Mouse (Mus musculus): ENCODE results near the gene Tmem158. TPM values are rescaled to one million over a fixed set of nuclear protein-coding genes. Genes with fewer than 3 reads are reported as not detected.

The Tmem158 gene
- polyA plus RNA-seq (2014; fragmentation: Nextera tagmentation; extraction: Ambion mirVana) = 4.6 and 7.0 TPM in 2 replicates

DNA sequence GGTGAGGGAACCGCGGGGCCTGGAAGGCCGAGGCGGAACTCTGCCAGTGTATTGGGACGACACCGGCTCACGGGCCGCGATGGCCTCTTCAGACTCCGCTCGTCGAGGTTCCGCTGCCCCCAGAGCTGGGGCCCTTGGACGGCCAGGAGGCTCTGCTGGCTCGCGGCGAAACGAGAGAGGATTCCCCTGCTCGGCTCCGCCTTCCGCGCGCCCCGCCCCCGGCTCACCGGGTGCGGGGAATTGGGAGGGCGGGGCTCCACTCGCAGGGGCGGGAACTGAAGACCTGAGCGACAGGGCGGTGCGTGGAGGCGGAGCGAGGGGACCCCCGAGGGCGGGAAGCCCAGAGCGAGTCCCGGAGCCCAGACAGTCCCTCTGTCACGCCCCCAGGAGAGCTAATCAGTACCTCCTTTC is at the start of gene Tmem158:
Tmem158 (minus strand) TSS at position 154 of the 411 bp plus-strand sequence.
- H3K27ac ChIP-seq (ENCODE audit: low read depth, low read length) = peak within 1 kb of the TSS; percentile 32
- H3K9ac ChIP-seq (ENCODE audit: low read length) = peak within 1 kb of the TSS; percentile 73
- WGBS = 0% methylated on average over 19 of the region's 40 CpGs
- DNase-seq (ENCODE audit: low spot score, missing footprints) = peak; percentile 98
- peak within 1 kb of the TSS; percentile 92 for H3K4me2 ChIP-seq
- H3K4me3 ChIP-seq (ENCODE audit: low read depth, low read length) = peak within 1 kb of the TSS; percentile 53
- H3K4me1 ChIP-seq (ENCODE audit: control insufficient read depth, insufficient read depth, low read length) = peaks cover 2% of the 10 kb centered on the region
- H3K36me3 ChIP-seq (ENCODE audit: control insufficient read depth, insufficient read depth, low read length) = no peaks in the 10 kb centered on the region
- peak; percentile 90 for ATAC-seq (ENCODE audit: low FRiP score)
- no peaks in the 10 kb centered on the region for H3K9me3 ChIP-seq (ENCODE audit: control insufficient read depth, low read length)
- peaks cover 8% of the 10 kb centered on the region; the same call in 1 of the 2 replicates for H3K27me3 ChIP-seq (ENCODE audit: control insufficient read depth, insufficient read depth, low read length)

GRCm38 (mm10) chr9:123309685-123310365 is 49.3 kb upstream of the Tmem158 start:
- H3K36me3 ChIP-seq (ENCODE audit: control insufficient read depth, insufficient read depth, low read length) = no peaks in the 10 kb centered on the region
- no peaks in the 10 kb centered on the region for H3K27me3 ChIP-seq (ENCODE audit: control insufficient read depth, insufficient read depth, low read length)
- no peak overlapping the region for H3K4me2 ChIP-seq
- H3K4me1 ChIP-seq (ENCODE audit: control insufficient read depth, insufficient read depth, low read length) = no peaks in the 10 kb centered on the region
- no peak for ATAC-seq (ENCODE audit: low FRiP score)
- no peak overlapping the region for H3K4me3 ChIP-seq (ENCODE audit: low read depth, low read length)
- WGBS = 87% methylated on average over 2 of the region's 2 CpGs
- H3K9me3 ChIP-seq (ENCODE audit: control insufficient read depth, low read length) = no peaks in the 10 kb centered on the region
- no peak for DNase-seq (ENCODE audit: low spot score, missing footprints)
- no peak overlapping the region for H3K27ac ChIP-seq (ENCODE audit: low read depth, low read length)
- no peak overlapping the region for H3K9ac ChIP-seq (ENCODE audit: low read length)

- Histone ChIP-seq H3K27ac (ENCODE audit: low read depth, low read length) (no peak overlapping the region), H3K4me2 (no peak overlapping the region), H3K4me3 (ENCODE audit: low read depth, low read length) (no peak overlapping the region), H3K9ac (ENCODE audit: low read length) (no peak overlapping the region), H3K27me3 (ENCODE audit: control insufficient read depth, insufficient read depth, low read length) (no peaks in the 10 kb centered on the region), H3K9me3 (ENCODE audit: control insufficient read depth, low read length) (no peaks in the 10 kb centered on the region), H3K36me3 (ENCODE audit: control insufficient read depth, insufficient read depth, low read length) (no peaks in the 10 kb centered on the region), H3K4me1 (ENCODE audit: control insufficient read depth, insufficient read depth, low read length) (no peaks in the 10 kb centered on the region)
- 74% methylated on average over 5 of the region's 5 CpGs for WGBS
- ATAC-seq (ENCODE audit: low FRiP score) (no peak), DNase-seq (ENCODE audit: low spot score, missing footprints) (no peak)
Observed at GRCm38 (mm10) chr9:123309073-123309472, 48.5 kb upstream of the Tmem158 start.

- no peak overlapping the region for H3K4me3 ChIP-seq (ENCODE audit: low read depth, low read length)
- 91% methylated on average over 8 of the region's 8 CpGs for WGBS
- no peaks in the 10 kb centered on the region for H3K9me3 ChIP-seq (ENCODE audit: control insufficient read depth, low read length)
- no peak overlapping the region for H3K27ac ChIP-seq (ENCODE audit: low read depth, low read length)
- no peaks in the 10 kb centered on the region for H3K36me3 ChIP-seq (ENCODE audit: control insufficient read depth, insufficient read depth, low read length)
- ATAC-seq (ENCODE audit: low FRiP score) (no peak), DNase-seq (ENCODE audit: low spot score, missing footprints) (no peak)
- H3K9ac ChIP-seq (ENCODE audit: low read length) = no peak overlapping the region
- no peaks in the 10 kb centered on the region for H3K27me3 ChIP-seq (ENCODE audit: control insufficient read depth, insufficient read depth, low read length)
- H3K4me2 ChIP-seq = no peak overlapping the region
- no peaks in the 10 kb centered on the region for H3K4me1 ChIP-seq (ENCODE audit: control insufficient read depth, insufficient read depth, low read length)
Observed at GRCm38 (mm10) chr9:123304917-123305316, 44.4 kb upstream of the Tmem158 start.

DNA sequence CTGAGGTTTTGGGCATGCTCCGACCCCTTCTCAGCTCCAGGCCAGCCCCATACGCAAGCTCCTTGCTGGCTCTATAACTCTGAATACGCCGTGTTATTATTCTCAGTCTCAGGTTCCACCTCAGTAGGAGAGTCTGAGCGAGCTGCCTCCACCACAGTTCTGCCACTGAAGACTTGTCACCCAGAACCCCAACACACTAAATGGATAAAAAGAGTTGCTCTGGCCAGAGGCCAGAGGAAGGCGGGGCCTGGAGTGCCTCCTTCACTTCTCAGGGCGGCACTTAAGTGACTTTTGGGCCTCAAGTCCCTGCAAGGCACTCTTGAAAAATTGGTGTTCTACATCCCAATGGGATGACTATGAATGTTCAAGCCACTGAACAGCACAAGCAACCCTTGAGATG is 43.4 kb upstream of the Tmem158 start:
- DNase-seq (ENCODE audit: low spot score, missing footprints) = no peak
- Histone ChIP-seq H3K36me3 (ENCODE audit: control insufficient read depth, insufficient read depth, low read length) (no peaks in the 10 kb centered on the region), H3K27ac (ENCODE audit: low read depth, low read length) (no peak overlapping the region), H3K4me2 (no peak overlapping the region), H3K9ac (ENCODE audit: low read length) (no peak overlapping the region), H3K9me3 (ENCODE audit: control insufficient read depth, low read length) (no peaks in the 10 kb centered on the region), H3K4me3 (ENCODE audit: low read depth, low read length) (no peak overlapping the region), H3K27me3 (ENCODE audit: control insufficient read depth, insufficient read depth, low read length) (no peaks in the 10 kb centered on the region), H3K4me1 (ENCODE audit: control insufficient read depth, insufficient read depth, low read length) (no peaks in the 10 kb centered on the region)
- ATAC-seq (ENCODE audit: low FRiP score) = no peak
- WGBS = 87% methylated on average over 7 of the region's 7 CpGs

GRCm38 (mm10) chr9:123302759-123303313 is 42.3 kb upstream of the Tmem158 start:
- H3K27ac ChIP-seq (ENCODE audit: low read depth, low read length) = no peak overlapping the region
- DNase-seq (ENCODE audit: low spot score, missing footprints) = no peak
- no peaks in the 10 kb centered on the region for H3K27me3 ChIP-seq (ENCODE audit: control insufficient read depth, insufficient read depth, low read length)
- no peaks in the 10 kb centered on the region for H3K9me3 ChIP-seq (ENCODE audit: control insufficient read depth, low read length)
- no peaks in the 10 kb centered on the region for H3K36me3 ChIP-seq (ENCODE audit: control insufficient read depth, insufficient read depth, low read length)
- ATAC-seq (ENCODE audit: low FRiP score) = no peak
- no peak overlapping the region for H3K4me2 ChIP-seq
- WGBS = 82% methylated on average over 2 of the region's 2 CpGs
- no peak overlapping the region for H3K4me3 ChIP-seq (ENCODE audit: low read depth, low read length)
- no peak overlapping the region for H3K9ac ChIP-seq (ENCODE audit: low read length)
- no peaks in the 10 kb centered on the region for H3K4me1 ChIP-seq (ENCODE audit: control insufficient read depth, insufficient read depth, low read length)

DNA sequence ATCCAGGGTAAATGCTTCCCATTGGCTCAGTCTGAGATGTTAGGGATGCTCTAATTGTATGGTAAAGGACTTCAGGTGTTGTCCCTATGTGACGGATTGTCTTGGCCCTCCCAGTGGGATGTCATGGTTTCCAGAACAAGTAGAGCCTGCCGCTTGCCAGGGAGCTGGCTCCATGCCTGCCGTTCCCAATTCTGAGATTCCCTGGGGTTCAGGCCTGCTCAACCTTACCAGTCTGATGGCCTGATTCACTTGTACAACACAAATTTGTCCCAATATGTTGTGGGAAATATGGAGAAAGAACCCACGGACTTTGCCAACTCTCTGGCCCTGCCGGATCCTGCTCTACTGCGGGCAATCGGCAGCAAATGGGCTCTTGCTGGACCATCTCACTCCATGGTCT is 37.3 kb upstream of the Tmem158 start:
- DNase-seq (ENCODE audit: low spot score, missing footprints) (no peak), ATAC-seq (ENCODE audit: low FRiP score) (no peak)
- Histone ChIP-seq H3K27me3 (ENCODE audit: control insufficient read depth, insufficient read depth, low read length) (no peaks in the 10 kb centered on the region), H3K36me3 (ENCODE audit: control insufficient read depth, insufficient read depth, low read length) (no peaks in the 10 kb centered on the region), H3K27ac (ENCODE audit: low read depth, low read length) (no peak overlapping the region), H3K4me2 (no peak overlapping the region), H3K9ac (ENCODE audit: low read length) (no peak overlapping the region), H3K9me3 (ENCODE audit: control insufficient read depth, low read length) (no peaks in the 10 kb centered on the region), H3K4me1 (ENCODE audit: control insufficient read depth, insufficient read depth, low read length) (no peaks in the 10 kb centered on the region), H3K4me3 (ENCODE audit: low read depth, low read length) (no peak overlapping the region)
- 87% methylated on average over 7 of the region's 7 CpGs for WGBS

- Histone ChIP-seq H3K4me1 (ENCODE audit: control insufficient read depth, insufficient read depth, low read length) (no peaks in the 10 kb centered on the region), H3K9me3 (ENCODE audit: control insufficient read depth, low read length) (no peaks in the 10 kb centered on the region), H3K4me2 (no peak overlapping the region), H3K27ac (ENCODE audit: low read depth, low read length) (no peak overlapping the region), H3K9ac (ENCODE audit: low read length) (no peak overlapping the region), H3K36me3 (ENCODE audit: control insufficient read depth, insufficient read depth, low read length) (no peaks in the 10 kb centered on the region), H3K27me3 (ENCODE audit: control insufficient read depth, insufficient read depth, low read length) (no peaks in the 10 kb centered on the region), H3K4me3 (ENCODE audit: low read depth, low read length) (no peak overlapping the region)
- ATAC-seq (ENCODE audit: low FRiP score) = no peak
- no peak for DNase-seq (ENCODE audit: low spot score, missing footprints)
Observed at GRCm38 (mm10) chr9:123296229-123296628, 35.7 kb upstream of the Tmem158 start.

DNA sequence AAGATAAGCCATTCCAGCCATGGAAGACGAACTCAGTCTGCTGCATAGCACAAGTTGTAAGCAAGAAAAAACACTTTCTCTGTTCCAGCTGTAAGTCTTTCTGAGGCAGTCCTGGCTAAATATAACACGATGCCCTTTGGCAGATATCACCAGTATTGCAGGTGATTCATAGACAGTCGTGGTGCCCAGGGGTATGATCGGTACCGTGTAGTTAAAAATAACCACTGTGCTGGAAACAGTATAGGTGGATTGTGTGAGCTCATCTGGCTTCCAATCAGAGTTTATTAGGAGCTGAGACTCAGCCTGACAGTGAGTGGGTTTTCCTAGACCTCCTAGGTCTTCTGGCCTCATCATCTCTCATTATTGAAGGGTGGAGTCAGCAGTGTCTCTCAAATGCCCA is 34.0 kb upstream of the Tmem158 start:
- Histone ChIP-seq H3K36me3 (ENCODE audit: control insufficient read depth, insufficient read depth, low read length) (no peaks in the 10 kb centered on the region), H3K4me2 (no peak overlapping the region), H3K27me3 (ENCODE audit: control insufficient read depth, insufficient read depth, low read length) (no peaks in the 10 kb centered on the region), H3K9me3 (ENCODE audit: control insufficient read depth, low read length) (no peaks in the 10 kb centered on the region), H3K4me1 (ENCODE audit: control insufficient read depth, insufficient read depth, low read length) (no peaks in the 10 kb centered on the region), H3K4me3 (ENCODE audit: low read depth, low read length) (no peak overlapping the region), H3K27ac (ENCODE audit: low read depth, low read length) (no peak overlapping the region), H3K9ac (ENCODE audit: low read length) (no peak overlapping the region)
- ATAC-seq (ENCODE audit: low FRiP score) = no peak
- DNase-seq (ENCODE audit: low spot score, missing footprints) = no peak
- WGBS = 86% methylated on average over 5 of the region's 5 CpGs
